Mouse (Mus musculus): ENCODE results near the gene Apopt1. TPM values are rescaled to one million over a fixed set of nuclear protein-coding genes. Genes with fewer than 3 reads are reported as not detected.

Gene Apopt1
- total RNA-seq, 2 experiments from 2014 or later = 38.4 to 40.6 TPM

- no peak for DNase-seq
- intact Hi-C loops (cut with DNase I) = no loop called here
Observed at GRCm38 (mm10) chr12:111794526-111795179, 81.6 kb downstream of the Apopt1 start.

GRCm38 (mm10) chr12:111795180-111795895 is 82.3 kb downstream of the Apopt1 start:
- DNase-seq = peak; percentile 38 to 47
- intact Hi-C loops (cut with DNase I) = no loop called here

- intact Hi-C loops (cut with DNase I) = loop anchor here (1.0 kb wide), 1 partner anchor 12 kb away; no protein-coding TSS in a partner anchor
- no peak for DNase-seq
Observed at GRCm38 (mm10) chr12:111797251-111797650, 84.2 kb downstream of the Apopt1 start.

GRCm38 (mm10) chr12:111798493-111798892 is 85.4 kb downstream of the Apopt1 start:
- intact Hi-C loops (cut with DNase I) = no loop called here
- DNase-seq = no peak

GRCm38 (mm10) chr12:111800459-111801183 is 87.6 kb downstream of the Apopt1 start:
- intact Hi-C loops (cut with DNase I) = no loop called here
- DNase-seq = no peak

GRCm38 (mm10) chr12:111803538-111803937 is 90.5 kb downstream of the Apopt1 start:
- no peak for DNase-seq
- intact Hi-C loops (cut with DNase I) = no loop called here

Other genes with a start within 250 kb of the Apopt1 start
- under 1 TPM; 0.57 to 0.58 TPM for gene Gm266, start 227.4 kb upstream of the Apopt1 start, total RNA-seq (2021)
- gene Eif5, start 175.2 kb upstream of the Apopt1 start, total RNA-seq (2021) = 100 to 1,000 TPM; 130 to 152 TPM
- 10 to 100 TPM; 49.9 to 54.6 TPM for gene Mark3, start 138.7 kb upstream of the Apopt1 start, total RNA-seq (2021)
- 10 to 100 TPM; 71.6 to 84.7 TPM for gene Ckb, start 40.9 kb upstream of the Apopt1 start, total RNA-seq (2021)
- 1 to 10 TPM; 3.8 to 6.6 TPM for gene Trmt61a, start 35.2 kb upstream of the Apopt1 start, total RNA-seq (2021)
- gene Bag5, start within 50 bp of the Apopt1 start, total RNA-seq (2021) = 10 to 100 TPM; 19.5 to 20.4 TPM
- gene Klc1, start 45.6 kb downstream of the Apopt1 start, total RNA-seq (2021) = 10 to 100 TPM; 84.4 to 94.2 TPM
- gene Xrcc3, start 100.6 kb downstream of the Apopt1 start, total RNA-seq (2021) = 1 to 10 TPM in 1 of 2 experiments, under 1 TPM in 1; 0.76 to 1.9 TPM
- gene Zfyve21, start 100.9 kb downstream of the Apopt1 start, total RNA-seq (2021) = 10 to 100 TPM; 65.3 to 66.5 TPM
- gene Ppp1r13b, start 194.8 kb downstream of the Apopt1 start, total RNA-seq (2021) = 10 to 100 TPM; 19.7 to 20.3 TPM

Data from heart, postnatal 36 days (tissue).